Mouse (Mus musculus) neutrophil, adult 5-6 weeks (primary cell): Measurements from ENCODE around the gene Lmx1a. TPM values are rescaled to one million over a fixed set of nuclear protein-coding genes. Genes with fewer than 3 reads are reported as not detected.

Experiments used
- ATAC-seq: fragments of 151-379, 151-347 bp; 2 replicates; pipeline ENCODE4 v1.8.0; 2017; ENCODE audit warnings: mild to moderate bottlenecking, moderate TSS enrichment; ENCODE audit not compliant: insufficient number of reproducible peaks, poor library complexity, low FRiP score, severe bottlenecking; ENCODE audit errors: extremely low read depth
- total RNA-seq: library from RNA; stranded (forward); fragments of 200-1000 nt; gene quantifications from 2 replicates; pipeline ENCODE4 v1.2.3, GENCODE M21; 2017

Gene Lmx1a
- total RNA-seq, 1 experiment from 2014 or later: not detected

GRCm38 (mm10) chr1:167766619-167767018 is 77.6 kb downstream of the Lmx1a start:
- no peak for ATAC-seq

- no peak for ATAC-seq
These were observed 81.4 kb downstream of the Lmx1a start for GRCm38 (mm10) chr1:167770457-167770856.

DNA sequence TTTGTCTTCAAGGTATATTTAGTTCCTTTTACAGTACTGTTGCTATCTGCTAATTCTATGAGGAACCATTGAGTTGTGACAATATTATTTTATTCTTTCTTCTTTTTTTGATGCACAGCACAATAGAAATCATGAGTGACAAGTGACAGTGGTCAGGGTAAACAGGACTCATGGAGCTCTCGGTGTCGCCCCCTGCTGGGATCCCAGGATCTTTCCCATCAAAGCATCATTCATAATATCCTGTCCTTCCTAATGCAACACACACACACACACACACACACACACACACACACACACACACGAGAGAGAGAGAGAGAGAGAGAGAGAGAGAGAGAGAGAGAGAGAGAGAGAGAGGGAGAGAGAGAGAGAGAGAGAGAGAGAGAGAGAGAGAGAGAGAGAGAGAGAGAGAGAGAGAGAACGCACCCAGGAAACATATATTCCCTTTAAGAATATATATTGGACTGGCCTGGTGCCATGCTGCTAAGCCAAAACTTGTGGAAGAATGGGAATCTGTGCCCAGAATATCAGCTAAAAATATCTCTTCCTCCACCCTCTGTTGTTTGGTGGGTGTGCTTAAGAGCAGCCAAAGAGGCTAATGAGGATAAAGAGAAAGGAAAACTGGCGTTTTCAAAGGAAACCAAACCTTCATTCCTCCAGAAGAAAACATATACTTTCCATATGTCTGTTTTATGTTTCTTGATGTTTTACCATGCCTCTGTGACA is 90.9 kb downstream of the Lmx1a start:
- no peak for ATAC-seq

GRCm38 (mm10) chr1:167781787-167782484 is 92.9 kb downstream of the Lmx1a start:
- no peak for ATAC-seq

- ATAC-seq: no peak
These were observed 95.0 kb downstream of the Lmx1a start for GRCm38 (mm10) chr1:167784067-167784466.

GRCm38 (mm10) chr1:167788684-167789413 is 99.8 kb downstream of the Lmx1a start:
- ATAC-seq: no peak

- no peak for ATAC-seq
These were observed 100.4 kb downstream of the Lmx1a start for GRCm38 (mm10) chr1:167789448-167789847.

GRCm38 (mm10) chr1:167790688-167791087 is 101.7 kb downstream of the Lmx1a start:
- no peak for ATAC-seq

DNA sequence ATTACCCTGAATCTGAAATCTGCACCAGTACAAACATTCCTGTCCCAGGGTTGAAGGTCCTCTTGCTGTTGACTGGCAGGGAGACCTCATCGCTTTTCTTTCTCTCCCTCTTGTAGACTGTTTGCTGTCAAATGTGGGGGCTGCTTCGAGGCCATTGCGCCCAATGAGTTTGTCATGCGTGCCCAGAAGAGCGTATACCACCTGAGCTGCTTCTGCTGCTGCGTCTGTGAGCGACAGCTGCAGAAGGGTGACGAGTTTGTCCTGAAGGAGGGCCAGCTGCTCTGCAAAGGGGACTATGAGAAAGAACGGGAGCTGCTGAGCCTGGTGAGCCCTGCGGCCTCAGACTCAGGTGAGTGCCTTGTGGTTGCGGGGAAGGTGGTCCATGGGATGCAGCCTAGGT is 102.2 kb downstream of the Lmx1a start:
- ATAC-seq: no peak

DNA sequence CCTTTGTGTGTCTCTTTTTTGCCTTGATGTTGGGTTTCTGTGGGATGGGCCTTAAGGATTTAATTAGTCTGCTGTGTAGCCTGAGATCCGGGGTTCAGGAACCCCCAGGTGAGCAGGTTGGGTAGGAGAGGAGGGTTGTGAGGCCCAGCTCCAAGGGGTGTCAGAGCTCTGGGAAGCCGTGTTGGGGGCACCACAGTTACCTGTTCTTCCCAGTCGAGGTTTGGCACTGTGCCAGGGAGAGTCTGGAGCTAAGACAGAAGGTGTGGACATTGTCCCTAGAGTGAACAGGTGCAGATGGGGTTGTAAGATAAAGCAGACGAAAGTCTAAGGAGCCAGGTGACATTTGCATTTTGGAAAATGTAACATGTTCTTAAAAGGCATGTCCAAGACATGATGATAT is 112.9 kb downstream of the Lmx1a start:
- no peak for ATAC-seq

DNA sequence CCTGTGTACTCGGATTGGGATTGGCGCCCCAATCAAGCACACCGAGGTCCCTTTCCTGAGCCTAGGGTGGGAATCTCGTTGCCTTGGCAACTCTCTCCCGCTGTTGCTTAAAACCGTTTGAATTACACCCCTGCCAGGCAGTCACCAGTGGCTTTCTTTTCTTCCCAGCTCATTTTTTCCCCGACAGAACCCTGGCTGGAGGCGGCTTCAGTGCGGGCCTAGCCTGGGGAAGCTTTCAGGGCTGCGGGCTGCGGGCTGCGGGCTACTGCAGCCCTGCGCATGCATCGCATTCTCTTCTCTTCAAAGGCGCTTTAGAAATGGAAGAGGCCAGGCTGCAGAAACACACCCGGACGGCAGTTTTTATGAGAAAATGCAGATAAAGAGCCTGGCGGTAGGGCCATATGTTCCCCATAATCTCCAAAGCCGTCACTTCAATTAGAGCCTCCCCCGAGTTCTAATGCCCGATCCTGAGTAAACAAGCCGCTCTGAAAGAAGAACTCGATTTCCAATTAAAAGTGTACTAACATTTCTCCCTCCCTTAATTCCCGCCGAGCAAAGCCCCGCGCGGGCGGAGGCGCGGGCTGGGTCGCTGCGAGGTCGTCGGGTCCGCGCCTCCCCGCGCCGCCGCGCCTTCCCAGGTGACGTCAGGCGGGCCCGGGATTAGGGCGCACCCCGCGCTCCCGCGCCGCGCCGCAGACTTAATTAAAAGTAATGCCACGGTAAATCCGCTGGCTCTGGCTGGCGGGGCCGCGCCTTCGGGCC is 113.7 kb downstream of the Lmx1a start:
- no peak for ATAC-seq

DNA sequence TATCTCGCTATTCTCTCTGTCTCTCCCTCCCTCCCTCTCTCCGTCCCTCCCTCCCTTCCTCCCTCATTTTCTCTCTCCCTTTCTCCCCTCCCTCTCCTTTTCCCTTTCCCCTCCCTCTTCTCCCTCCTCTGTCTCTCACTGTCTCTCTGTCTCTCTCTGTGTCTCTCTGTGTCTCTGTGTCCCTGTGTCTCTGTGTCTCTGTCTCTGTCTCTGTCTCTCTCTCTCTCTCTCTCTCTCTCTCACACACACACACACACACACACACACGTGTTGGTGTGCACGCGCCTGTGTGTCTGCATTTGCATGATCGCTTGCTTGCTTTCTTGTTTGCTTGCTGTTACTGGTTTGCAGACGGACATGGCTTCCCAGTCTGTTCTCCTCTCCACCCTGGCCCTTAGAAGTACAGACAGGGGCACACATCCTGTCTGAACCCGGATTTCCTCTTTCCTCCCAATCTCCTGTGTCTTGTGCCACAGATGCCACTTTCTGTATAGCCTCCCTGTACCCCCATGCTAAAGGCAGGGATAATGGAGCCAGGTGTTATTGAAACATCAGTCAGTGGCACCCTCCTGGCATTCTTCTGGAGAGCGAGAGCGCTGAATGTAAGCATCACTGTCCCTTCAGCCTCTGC is 114.4 kb downstream of the Lmx1a start:
- no peak for ATAC-seq

- ATAC-seq: no peak
These were observed 115.8 kb downstream of the Lmx1a start for GRCm38 (mm10) chr1:167804836-167805235.

DNA sequence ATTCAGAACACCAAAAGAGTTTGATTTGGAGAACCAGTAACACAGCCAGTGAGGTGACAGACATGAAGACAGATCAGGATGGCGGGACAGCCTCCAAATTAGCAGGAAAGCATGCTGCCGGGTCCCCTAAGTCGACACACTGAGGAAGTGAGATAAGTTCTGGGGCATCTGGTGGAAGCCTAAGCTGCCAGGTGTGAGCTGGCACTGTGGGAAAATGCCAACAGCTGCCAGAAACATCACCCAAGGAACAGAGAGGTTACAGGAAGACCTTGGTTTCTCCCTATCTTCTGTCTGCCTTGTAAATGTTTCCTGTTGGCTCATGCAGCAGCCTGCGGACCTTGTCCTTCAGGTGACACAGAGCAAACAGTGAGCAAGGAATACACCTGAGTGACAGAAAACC is 122.1 kb downstream of the Lmx1a start:
- ATAC-seq: no peak

- no peak for ATAC-seq
These were observed 126.1 kb downstream of the Lmx1a start for GRCm38 (mm10) chr1:167815166-167815565.

- no peak for ATAC-seq
These were observed 128.0 kb downstream of the Lmx1a start for GRCm38 (mm10) chr1:167817028-167817427.

DNA sequence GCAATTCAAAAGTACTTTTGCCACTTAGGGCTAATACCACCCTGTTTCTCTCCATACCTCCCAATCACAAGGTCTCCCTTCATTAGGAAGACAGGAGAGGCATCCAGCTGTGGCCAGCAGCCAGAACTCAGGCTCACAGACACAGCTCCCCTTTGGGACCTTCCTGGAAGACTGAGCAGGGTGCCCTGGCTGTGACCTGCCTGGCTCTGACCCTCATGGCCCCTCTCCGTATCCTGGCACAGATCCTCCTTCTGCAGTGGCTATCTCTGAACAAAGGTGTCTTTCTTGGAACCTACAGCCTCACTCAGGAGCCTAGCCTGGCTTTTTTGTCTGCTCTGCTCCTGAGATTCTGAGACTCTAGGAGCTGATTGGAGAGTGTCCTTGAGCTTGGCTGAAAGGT is 128.6 kb downstream of the Lmx1a start:
- no peak for ATAC-seq

GRCm38 (mm10) chr1:167820031-167820430 is 131.0 kb downstream of the Lmx1a start:
- ATAC-seq: no peak

DNA sequence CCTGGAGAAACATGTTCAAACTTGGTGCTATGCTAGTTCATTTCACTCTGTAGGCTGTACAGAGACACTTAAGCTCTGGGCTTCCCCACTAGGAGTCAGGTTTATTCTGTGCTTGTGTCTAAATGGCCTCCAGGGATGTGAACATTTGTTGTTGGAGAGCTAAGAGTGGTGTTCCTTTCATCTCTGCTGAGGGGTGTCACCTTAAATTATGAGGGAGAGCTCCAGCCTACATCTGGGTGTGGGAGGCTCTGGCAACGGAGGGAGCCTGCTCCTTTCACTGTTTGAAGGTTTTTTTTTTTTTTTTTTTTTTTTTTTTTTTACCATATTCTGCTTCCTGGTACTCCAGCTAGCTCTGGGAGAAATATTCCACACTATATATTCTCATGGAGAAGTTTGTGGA is 132.1 kb downstream of the Lmx1a start:
- no peak for ATAC-seq
